Mouse (Mus musculus) small intestine, adult 2 months (tissue): ENCODE measurements around the gene Osbpl3.

Experiments used
- CTCF ChIP-seq: fragments of 200-500 bp; IDR thresholded peaks from 2 replicates; pipeline ENCODE4 v1.5.1; 2012; ENCODE audit warnings: low read depth, mild to moderate bottlenecking, control low read depth, inconsistent platforms, low read length, moderate library complexity, mixed read lengths; ENCODE audit not compliant: insufficient replicate concordance, insufficient read length; ENCODE audit errors: extremely low read depth
- POLR2A ChIP-seq: fragments of 200-500 bp; IDR thresholded peaks from 2 replicates; pipeline ENCODE4 v1.6.1; 2012; ENCODE audit warnings: low read depth, mild to moderate bottlenecking, control low read depth, inconsistent platforms, low read length, moderate library complexity

GRCm38 (mm10) chr6:50420413-50420812 lies 35.6 kb downstream of the Osbpl3 start:
- no peak for TF ChIP-seq CTCF
- TF ChIP-seq POLR2A, result no peak
